ENCODE assay signal across 25 mouse cellular contexts in the genomic region with DNA sequence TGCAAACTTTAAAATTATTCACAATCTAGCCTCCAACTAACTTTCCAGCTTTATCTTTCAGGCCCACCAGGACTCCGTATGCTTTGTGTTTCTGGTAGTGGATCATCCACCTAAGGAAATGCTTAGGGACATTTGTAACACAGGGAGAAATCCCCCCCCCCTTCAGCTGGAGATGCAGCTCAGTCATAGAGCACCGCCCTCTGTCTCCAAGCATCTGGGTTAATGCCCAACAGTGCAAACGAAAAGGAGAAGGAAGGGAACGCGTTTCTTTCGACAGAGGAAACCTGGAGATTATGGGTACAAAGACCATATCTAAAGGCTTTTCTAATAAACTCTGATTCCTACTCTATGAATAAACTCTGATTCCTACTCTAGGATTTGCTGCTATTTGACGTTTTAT.
DNase-seq lines count a peak whose midpoint lies in the region; ATAC-seq and TF ChIP-seq lines count a peak whose summit lies in the region.
"Had no signal": no experiment of that assay in that cellular context is flagged by ENCODE, and none has a peak within 500 bp of the region (broad histone marks: within the 10 kb centered on the region; RNA-seq: fewer than 3 reads in every experiment).

No protein-coding gene starts in this region.

- H3K4me3 ChIP-seq in hindbrain, postnatal 0 days (ENCODE audit: low read length) = no peak overlapping the region
- H3K4me3 ChIP-seq in hindbrain, embryonic 11.5 days (ENCODE audit: low read depth, low read length) = no peak overlapping the region
- H3K4me3 ChIP-seq: hindbrain, embryonic 12.5 days; kidney, embryonic 15.5 days; limb, embryonic 10.5 days; limb, embryonic 15.5 days; liver, embryonic 13.5 days; neural tube, embryonic 12.5 days had no signal

- no peaks in the 10 kb centered on the region for H3K4me1 ChIP-seq in hindbrain, postnatal 0 days (ENCODE audit: insufficient read depth, low read length)
- no peaks in the 10 kb centered on the region for H3K4me1 ChIP-seq in hindbrain, embryonic 11.5 days (replicated peaks; ENCODE audit: control insufficient read depth, insufficient read depth, low read length)
- H3K4me1 ChIP-seq: hindbrain, embryonic 12.5 days; kidney, embryonic 15.5 days; limb, embryonic 10.5 days; limb, embryonic 15.5 days; liver, embryonic 13.5 days; neural tube, embryonic 12.5 days had no signal

- H3K36me3 ChIP-seq in hindbrain, postnatal 0 days (ENCODE audit: insufficient read depth, low read length) = no peaks in the 10 kb centered on the region
- H3K36me3 ChIP-seq in hindbrain, embryonic 11.5 days (ENCODE audit: control insufficient read depth, insufficient read depth, low read length) = no peaks in the 10 kb centered on the region
- H3K36me3 ChIP-seq: hindbrain, embryonic 12.5 days; kidney, embryonic 15.5 days; limb, embryonic 10.5 days; limb, embryonic 15.5 days; liver, embryonic 13.5 days; neural tube, embryonic 12.5 days had no signal

- 71% methylated on average over 7 of the region's 7 CpGs for WGBS in hindbrain, postnatal 0 days
- 90% methylated on average over 7 of the region's 7 CpGs for WGBS in hindbrain, embryonic 11.5 days

- H3K9ac ChIP-seq in hindbrain, postnatal 0 days (replicated peaks; ENCODE audit: low read length) = no peak overlapping the region
- H3K9ac ChIP-seq in hindbrain, embryonic 11.5 days (ENCODE audit: low read depth, low read length) = no peak overlapping the region
- H3K9ac ChIP-seq: hindbrain, embryonic 12.5 days; kidney, embryonic 15.5 days; limb, embryonic 15.5 days; liver, embryonic 13.5 days; lung, embryonic 14.5 days; neural tube, embryonic 12.5 days had no signal

- TF ChIP-seq CTCF in hindbrain, postnatal 0 days (IDR thresholded peaks at IDR 0.05; ENCODE audit: low read depth) = no peak

- no peaks in the 10 kb centered on the region for H3K27me3 ChIP-seq in hindbrain, postnatal 0 days (ENCODE audit: insufficient read depth, low read length)
- no peaks in the 10 kb centered on the region for H3K27me3 ChIP-seq in hindbrain, embryonic 11.5 days (ENCODE audit: control insufficient read depth, insufficient read depth, low read length)
- H3K27me3 ChIP-seq: hindbrain, embryonic 12.5 days; kidney, embryonic 15.5 days; limb, embryonic 15.5 days; liver, embryonic 13.5 days; neural tube, embryonic 12.5 days; Patski had no signal

- H3K9me3 ChIP-seq in hindbrain, postnatal 0 days (ENCODE audit: low read length) = no peaks in the 10 kb centered on the region
- H3K9me3 ChIP-seq in hindbrain, embryonic 11.5 days (ENCODE audit: control insufficient read depth, low read length) = no peaks in the 10 kb centered on the region
- H3K9me3 ChIP-seq: hindbrain, embryonic 12.5 days; kidney, embryonic 15.5 days; limb, embryonic 10.5 days; limb, embryonic 15.5 days; liver, embryonic 13.5 days; neural tube, embryonic 12.5 days had no signal

- no peak overlapping the region for H3K4me2 ChIP-seq in hindbrain, postnatal 0 days (ENCODE audit: low read depth, low read length)
- no peak overlapping the region for H3K4me2 ChIP-seq in hindbrain, embryonic 11.5 days (replicated peaks; ENCODE audit: low read depth, low read length)
- H3K4me2 ChIP-seq: hindbrain, embryonic 12.5 days; kidney, embryonic 15.5 days; limb, embryonic 15.5 days; liver, embryonic 13.5 days; lung, embryonic 14.5 days; midbrain, embryonic 11.5 days; neural tube, embryonic 12.5 days had no signal

- DNase-seq in cerebellum, postnatal 10 days = peak; percentile 51 to 62
- no peak for DNase-seq in cerebellum, adult 9-10 months
- DNase-seq in hindbrain, postnatal 0 days (ENCODE audit: low spot score) = no peak
- DNase-seq in hindbrain, embryonic 11.5 days (ENCODE audit: low spot score) = no peak
- peak; percentile 57 for DNase-seq in brain, adult 2 months (ENCODE audit: low read depth, low spot score)
- no peak for DNase-seq in retina, embryonic 14.5 days (ENCODE audit: low spot score)
- no peak for DNase-seq in kidney, adult 11 months
- DNase-seq: adrenal gland, postnatal 14 days; heart, postnatal 14 days; kidney, adult 18-20 months; kidney, postnatal 25 days; liver, embryonic 13.5 days; lung, embryonic 14.5 days; lung, postnatal 14 days; right cerebral cortex, postnatal 25 days; thymus, adult 18-20 months had no signal

- H3K27ac ChIP-seq in hindbrain, postnatal 0 days = peak overlapping the region; percentile 42; the same call in 1 of the 2 replicates
- H3K27ac ChIP-seq in hindbrain, embryonic 11.5 days (ENCODE audit: low read depth, low read length) = no peak overlapping the region
- H3K27ac ChIP-seq: hindbrain, embryonic 12.5 days; kidney, embryonic 15.5 days; limb, embryonic 10.5 days; limb, embryonic 15.5 days; liver, embryonic 13.5 days; neural tube, embryonic 12.5 days; stomach, postnatal 0 days had no signal

- ATAC-seq in hindbrain, postnatal 0 days = no peak
- ATAC-seq in hindbrain, embryonic 11.5 days (ENCODE audit: low FRiP score) = no peak
- ATAC-seq in granulocyte monocyte progenitor cell, adult 5-6 weeks (replicated peaks; ENCODE audit: poor library complexity, severe bottlenecking) = peak; percentile 39
- ATAC-seq: Patski had no signal

Comparison
In these comparisons a context has a peak if more than half of its experiments do, and no peak if none do; other contexts are left out.
1. DNase-seq: peak in cerebellum, postnatal 10 days (2 of 2) and brain, adult 2 months (single experiment); none in cerebellum, adult 9-10 months (single experiment), hindbrain, postnatal 0 days (single experiment), hindbrain, embryonic 11.5 days (single experiment), retina, embryonic 14.5 days (single experiment) and kidney, adult 11 months (single experiment).